Mouse (Mus musculus) neural tube, embryonic 14.5 days (tissue): ENCODE results near the gene Lrch1. TPM values are rescaled to one million over a fixed set of nuclear protein-coding genes. Genes with fewer than 3 reads are reported as not detected.

Experiments used
- ATAC-seq: fragments of 200-750 bp; cut with Nextera tagmentation; 2 replicates; pipeline ENCODE4 v1.8.0; 2017; ENCODE audit warnings: low read depth, mild to moderate bottlenecking, moderate TSS enrichment, moderate library complexity
- H3K27ac ChIP-seq: fragments of 300-500 bp; sonication (generic); 2 replicates; pipeline ENCODE4 v1.5.1; 2014; ENCODE audit warnings: low read depth, mild to moderate bottlenecking, control low read depth, low read length, moderate library complexity, mixed read lengths
- H3K27me3 ChIP-seq: fragments of 300-500 bp; sonication (generic); 2 replicates; pipeline ENCODE4 v1.6.1; 2014; ENCODE audit warnings: low read length; ENCODE audit not compliant: control insufficient read depth, insufficient read depth
- H3K36me3 ChIP-seq: fragments of 300-500 bp; sonication (generic); 2 replicates; pipeline ENCODE4 v1.6.1; 2014; ENCODE audit warnings: low read length, mixed read lengths; ENCODE audit not compliant: control insufficient read depth, insufficient read depth
- H3K4me1 ChIP-seq: fragments of 300-500 bp; sonication (generic); 2 replicates; pipeline ENCODE4 v1.6.1; 2014; ENCODE audit warnings: low read length; ENCODE audit not compliant: control insufficient read depth, insufficient read depth
- H3K4me2 ChIP-seq: fragments of 300-500 bp; sonication (generic); 2 replicates; pipeline ENCODE4 v1.6.1; 2014; ENCODE audit warnings: mild to moderate bottlenecking, low read depth, low read length, control low read depth
- H3K4me3 ChIP-seq: fragments of 300-500 bp; sonication (generic); 2 replicates; pipeline ENCODE4 v1.5.1; 2014; ENCODE audit warnings: low read depth, low read length, control low read depth, mixed read lengths
- H3K9ac ChIP-seq: fragments of 300-500 bp; sonication (generic); replicated peaks from 2 replicates; pipeline ENCODE4 v1.6.1; 2014; ENCODE audit warnings: low read depth, mild to moderate bottlenecking, control low read depth, low read length, mixed read lengths
- H3K9me3 ChIP-seq: fragments of 300-500 bp; sonication (generic); 2 replicates; pipeline ENCODE4 v1.6.1; 2016; ENCODE audit warnings: low read length; ENCODE audit not compliant: control insufficient read depth
- WGBS: fragments of 180-500 bp; shearing (Covaris S2); extraction: QIAGEN DNeasy Blood & Tissue Kit; methylation state at CpG from one replicate; pipeline ENCODE4 v1.1.7; 2014; 5-methylcytosine and 5-hydroxymethylcytosine counted together
- polyA plus RNA-seq: library from polyadenylated mRNA; unstranded; fragments of >200 nt; fragmentation: Nextera tagmentation; extraction: Ambion mirVana; gene quantifications from 2 replicates; pipeline ENCODE4 v1.2.1, GENCODE M21; 2014

Gene Lrch1
- polyA plus RNA-seq, 1 experiment from 2014 or later = 21.7 TPM

DNA sequence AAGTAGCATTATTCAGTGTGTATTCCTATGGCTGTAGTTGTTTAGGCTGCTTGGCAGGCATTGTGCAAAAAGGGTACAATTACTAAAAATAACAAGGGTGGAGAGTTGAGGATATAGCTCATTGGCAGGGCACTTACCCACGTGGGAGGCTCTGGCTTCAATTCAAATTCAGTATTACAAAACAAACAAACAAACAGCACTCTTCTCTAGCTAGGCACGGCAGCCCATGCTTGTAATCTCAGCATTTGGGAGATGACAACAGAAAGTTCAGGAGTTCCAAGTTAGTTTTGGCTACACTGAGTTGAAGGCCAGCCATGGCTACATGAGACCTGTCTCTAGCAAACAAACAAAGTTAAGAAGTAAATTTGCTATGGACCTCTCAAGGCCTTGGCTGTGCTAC, 9.0 kb upstream of the Lrch1 start:
- Histone ChIP-seq H3K4me3 (no peak overlapping the region), H3K9me3 (no peaks in the 10 kb centered on the region), H3K27ac (no peak overlapping the region), H3K36me3 (no peaks in the 10 kb centered on the region), H3K4me2 (no peak overlapping the region), H3K4me1 (no peaks in the 10 kb centered on the region), H3K9ac (no peak overlapping the region), H3K27me3 (no peaks in the 10 kb centered on the region)
- 51% methylated on average over 2 of the region's 2 CpGs for WGBS
- ATAC-seq = no peak

DNA sequence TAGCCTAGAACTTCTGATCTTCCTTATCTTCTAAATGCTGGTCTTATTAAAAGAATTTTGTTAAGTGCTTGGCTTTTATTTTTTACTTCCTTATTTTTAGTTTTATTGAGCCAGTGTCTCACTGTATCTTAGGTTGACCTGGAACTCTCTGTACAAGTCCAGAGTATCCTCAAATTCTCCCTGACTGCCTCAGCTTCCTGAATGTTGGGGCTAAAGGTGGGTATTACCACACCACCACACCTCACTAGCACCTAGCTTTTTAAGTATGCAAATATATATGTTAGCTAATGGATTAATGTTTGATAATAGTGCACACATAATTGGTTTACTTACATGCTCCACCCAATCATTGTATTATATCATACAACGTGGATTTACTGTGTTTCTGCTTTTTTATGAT, 8.6 kb upstream of the Lrch1 start:
- Histone ChIP-seq H3K9me3 (no peaks in the 10 kb centered on the region), H3K4me1 (no peaks in the 10 kb centered on the region), H3K4me2 (no peak overlapping the region), H3K9ac (no peak overlapping the region), H3K4me3 (no peak overlapping the region), H3K27me3 (no peaks in the 10 kb centered on the region), H3K36me3 (no peaks in the 10 kb centered on the region), H3K27ac (no peak overlapping the region)
- ATAC-seq = no peak
- WGBS = 71% methylated on average over 1 of the region's 1 CpGs

DNA sequence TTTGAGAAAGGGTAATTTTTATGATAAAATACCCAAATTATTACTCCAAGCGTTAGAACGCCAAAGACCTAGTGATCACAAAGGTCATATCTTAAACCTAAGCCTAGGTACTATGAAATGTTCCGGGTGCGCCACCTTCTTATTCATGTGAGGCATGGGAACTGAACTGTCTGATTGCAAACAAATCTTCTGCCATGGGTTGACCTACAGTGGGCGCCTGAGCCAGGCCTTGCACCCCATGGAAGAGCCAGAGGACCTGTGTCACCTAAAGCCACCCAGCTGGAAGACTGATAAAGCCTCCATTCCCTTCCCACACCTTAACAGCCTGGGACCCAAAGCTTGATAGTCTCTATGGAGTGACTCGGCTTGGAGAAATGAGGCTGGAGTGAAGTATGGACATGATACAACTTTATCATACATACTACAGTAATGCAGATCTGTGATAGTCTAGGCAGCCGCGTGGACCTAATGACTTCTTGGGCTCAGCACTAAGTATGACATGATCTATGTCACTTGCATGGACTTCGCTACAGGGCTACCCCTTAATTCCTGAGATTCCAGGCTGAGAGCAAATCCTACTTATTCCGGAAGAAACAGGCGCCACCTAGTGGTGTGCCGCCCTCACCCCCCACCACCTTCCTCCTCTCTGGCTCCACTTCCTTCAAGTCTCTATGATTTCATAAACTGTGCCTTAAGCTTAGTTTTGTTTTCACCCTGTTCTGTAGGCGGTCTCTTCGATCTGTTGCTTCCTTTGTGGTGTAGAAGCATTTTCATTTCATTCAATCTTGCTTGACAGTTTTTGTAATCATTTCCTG, 957 bp upstream of the Lrch1 start:
- WGBS = 49% methylated on average over 14 of the region's 14 CpGs
- Histone ChIP-seq H3K9ac (no peak overlapping the region), H3K9me3 (no peaks in the 10 kb centered on the region), H3K36me3 (no peaks in the 10 kb centered on the region), H3K27ac (no peak overlapping the region), H3K4me1 (peaks cover 13% of the 10 kb centered on the region), H3K4me3 (no peak overlapping the region; the same call in 1 of the 2 replicates), H3K4me2 (peak overlapping the region; percentile 73; the same call in 1 of the 2 replicates), H3K27me3 (no peaks in the 10 kb centered on the region)
- 0 out of 2 replicates have a peak, but pooled peaks have one; percentile 33 for ATAC-seq

DNA sequence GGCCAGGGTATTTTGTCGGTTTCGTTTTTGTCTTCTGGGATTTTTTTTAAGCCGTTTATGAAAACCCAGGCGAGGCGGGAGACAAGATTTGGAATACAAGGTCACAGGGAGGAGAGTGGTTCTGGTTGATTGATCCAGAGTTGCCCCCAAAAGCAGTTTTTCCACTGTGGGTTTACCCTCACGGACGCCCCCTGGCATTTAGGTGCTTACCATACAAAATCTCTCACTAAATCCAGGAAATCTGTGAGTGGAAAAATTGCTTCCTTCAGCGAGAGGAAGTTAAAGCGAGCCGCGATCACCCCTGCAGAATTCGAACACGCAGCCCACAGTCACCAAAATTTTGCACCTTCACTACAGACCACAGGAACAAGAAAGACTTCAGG, 329 bp upstream of the Lrch1 start:
- 25% methylated on average over 13 of the region's 13 CpGs for WGBS
- Histone ChIP-seq H3K27me3 (no peaks in the 10 kb centered on the region), H3K9ac (peak overlapping the region; percentile 74), H3K36me3 (no peaks in the 10 kb centered on the region), H3K4me1 (peaks cover 13% of the 10 kb centered on the region), H3K9me3 (no peaks in the 10 kb centered on the region), H3K4me2 (peak overlapping the region; percentile 73), H3K27ac (peak overlapping the region; percentile 78), H3K4me3 (peak overlapping the region; percentile 83)
- no peak for ATAC-seq

DNA sequence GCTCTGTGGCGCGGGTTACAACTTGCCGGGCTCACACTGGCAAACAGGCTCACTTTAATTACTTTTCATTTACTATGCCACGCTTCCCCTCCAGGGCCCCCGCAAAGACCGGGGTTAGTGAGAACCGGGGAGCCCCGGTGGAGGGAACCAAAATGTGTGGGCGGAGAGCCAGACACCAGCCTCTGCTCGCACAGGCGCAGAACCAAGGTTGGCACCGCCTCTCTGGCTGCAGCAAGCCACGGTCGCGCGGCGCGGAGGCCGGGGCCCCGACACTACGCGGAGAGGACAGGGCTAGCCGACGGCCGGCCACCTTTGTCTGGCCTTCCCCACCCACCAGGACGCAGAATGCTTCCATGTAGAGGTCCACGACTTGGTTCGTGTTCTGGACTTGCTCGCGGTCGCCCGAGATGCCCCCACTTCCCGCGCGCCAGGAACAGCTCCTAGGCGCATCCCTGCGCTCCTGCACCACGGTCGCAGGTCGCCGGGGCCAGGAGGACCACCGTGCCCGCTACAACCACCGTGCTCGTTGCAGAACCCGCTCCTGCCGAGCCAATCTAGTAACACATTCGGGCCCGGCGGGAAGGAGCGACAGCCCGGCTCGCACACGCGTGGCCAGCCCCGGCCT, 813 bp downstream of the Lrch1 start:
- H3K9ac ChIP-seq = peak overlapping the region; percentile 74
- peak overlapping the region; percentile 78 for H3K27ac ChIP-seq
- H3K27me3 ChIP-seq = no peaks in the 10 kb centered on the region
- H3K4me3 ChIP-seq = peak overlapping the region; percentile 83
- H3K36me3 ChIP-seq = no peaks in the 10 kb centered on the region
- peak; percentile 86 for ATAC-seq
- H3K4me2 ChIP-seq = peak overlapping the region; percentile 73
- WGBS = under 1% methylated on average over 54 of the region's 56 CpGs
- H3K9me3 ChIP-seq = no peaks in the 10 kb centered on the region
- peaks cover 13% of the 10 kb centered on the region for H3K4me1 ChIP-seq

DNA sequence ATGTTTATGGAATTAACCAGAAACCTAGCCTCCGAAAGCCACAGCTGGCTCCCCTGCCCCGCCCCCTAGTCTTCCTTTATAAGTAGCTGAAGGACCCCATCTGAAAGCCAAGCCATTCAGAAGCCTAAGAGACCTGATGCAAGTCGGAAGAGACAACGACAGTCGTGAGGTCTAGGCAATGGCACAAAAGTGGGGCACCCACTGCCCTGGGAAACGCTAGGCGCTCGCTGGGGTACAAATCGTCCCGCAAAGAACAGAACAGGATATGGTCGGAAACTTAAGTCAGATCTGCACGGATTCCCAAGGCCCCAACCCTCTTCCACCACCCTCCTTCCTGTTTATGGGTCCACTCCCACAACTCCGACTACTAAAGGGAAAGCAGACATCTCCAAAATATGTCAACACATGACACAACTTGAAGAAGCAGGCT, 1.3 kb downstream of the Lrch1 start:
- no peaks in the 10 kb centered on the region for H3K36me3 ChIP-seq
- peaks cover 13% of the 10 kb centered on the region for H3K4me1 ChIP-seq
- no peaks in the 10 kb centered on the region for H3K9me3 ChIP-seq
- H3K27ac ChIP-seq = peak overlapping the region; percentile 78
- H3K9ac ChIP-seq = peak overlapping the region; percentile 74
- peak overlapping the region; percentile 83 for H3K4me3 ChIP-seq
- 5% methylated on average over 13 of the region's 13 CpGs for WGBS
- H3K27me3 ChIP-seq = no peaks in the 10 kb centered on the region
- peak overlapping the region; percentile 73 for H3K4me2 ChIP-seq
- ATAC-seq = peak; percentile 35

DNA sequence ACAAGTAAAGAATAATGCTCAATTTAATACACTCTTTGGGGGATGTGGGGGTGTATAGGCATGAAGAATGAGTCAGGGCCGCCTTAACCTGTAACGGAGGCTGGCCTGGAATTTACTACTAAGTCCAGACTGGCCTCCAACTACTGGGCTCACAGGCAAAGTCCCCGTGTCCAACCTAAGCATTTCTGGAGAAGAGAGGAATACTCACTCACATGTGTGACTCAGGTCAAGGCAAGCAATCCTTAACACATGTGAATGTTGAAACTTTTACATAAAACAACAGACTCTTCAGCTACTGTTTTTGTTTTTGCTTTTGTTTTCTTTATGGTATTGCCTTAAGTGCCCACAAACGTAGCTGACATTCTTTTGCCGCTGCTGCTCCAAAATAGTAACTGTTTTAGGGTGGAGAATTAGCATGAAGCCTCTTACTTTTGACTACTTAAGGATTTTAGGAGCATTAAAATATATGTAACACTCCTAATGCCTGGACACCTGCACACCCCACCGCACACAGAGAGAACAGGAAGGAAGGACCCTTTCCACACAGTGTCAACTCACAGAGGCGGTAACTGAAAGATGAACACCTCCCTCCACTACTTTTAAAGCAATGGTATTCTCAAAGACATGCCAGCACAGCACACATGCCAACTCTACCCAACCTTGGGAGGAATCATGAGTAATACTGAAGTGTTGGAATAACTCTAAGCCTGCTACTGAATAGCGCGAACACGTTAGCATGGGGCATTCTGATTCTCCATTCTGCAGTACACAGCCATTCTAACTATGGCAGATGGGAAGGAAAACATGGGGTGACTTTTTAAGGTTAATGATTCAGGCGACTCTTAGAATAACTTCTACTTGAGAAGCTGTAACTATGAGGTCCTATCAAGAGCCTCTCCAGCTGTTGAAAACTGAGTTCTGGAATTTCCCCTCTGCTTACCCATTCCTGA, 2.1 kb downstream of the Lrch1 start:
- H3K9ac ChIP-seq = no peak overlapping the region; the same call in 1 of the 2 replicates
- H3K4me1 ChIP-seq = peaks cover 13% of the 10 kb centered on the region
- H3K4me3 ChIP-seq = peak overlapping the region; percentile 83
- H3K9me3 ChIP-seq = no peaks in the 10 kb centered on the region
- WGBS = 84% methylated on average over 11 of the region's 11 CpGs
- no peak overlapping the region for H3K27ac ChIP-seq
- H3K36me3 ChIP-seq = no peaks in the 10 kb centered on the region
- H3K4me2 ChIP-seq = peak overlapping the region; percentile 73
- no peaks in the 10 kb centered on the region for H3K27me3 ChIP-seq
- no peak for ATAC-seq

DNA sequence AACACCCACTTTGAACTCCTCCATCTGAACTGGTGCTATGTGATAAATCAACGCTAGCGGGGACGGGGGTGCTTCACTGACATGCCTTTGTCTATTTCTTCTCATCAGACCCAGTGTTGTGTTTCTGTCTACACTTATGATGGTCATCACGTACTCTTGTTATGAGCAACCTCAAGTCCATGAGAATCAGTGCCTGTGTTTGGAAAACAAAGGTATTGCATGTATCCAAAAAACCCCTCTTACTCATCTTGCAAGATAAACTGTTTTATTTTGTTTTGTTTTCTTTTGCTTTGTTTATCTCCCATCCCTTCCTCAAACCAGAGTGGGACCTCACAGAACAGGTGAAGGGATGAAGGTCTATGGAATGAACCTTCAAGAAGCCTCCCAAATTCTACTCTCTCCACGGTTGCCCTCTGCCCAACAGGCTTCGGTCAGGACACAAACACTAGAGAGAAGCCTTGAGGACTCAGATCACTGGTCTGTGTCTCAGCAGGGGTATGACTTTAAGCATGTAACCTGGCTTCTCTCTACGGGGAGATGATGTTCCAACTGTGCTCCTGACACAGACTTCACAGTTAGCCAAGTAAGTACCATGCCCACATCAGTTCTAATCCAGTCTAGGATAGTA, 3.4 kb downstream of the Lrch1 start:
- ATAC-seq = no peak
- 97% methylated on average over 7 of the region's 7 CpGs for WGBS

More for the DNA sequence above, 3.4 kb downstream of the Lrch1 start:
- H3K4me1 ChIP-seq = peaks cover 13% of the 10 kb centered on the region
- no peak overlapping the region for H3K27ac ChIP-seq
- no peak overlapping the region for H3K4me3 ChIP-seq
- H3K9me3 ChIP-seq = no peaks in the 10 kb centered on the region
- no peak overlapping the region for H3K9ac ChIP-seq
- no peak overlapping the region for H3K4me2 ChIP-seq
- H3K36me3 ChIP-seq = no peaks in the 10 kb centered on the region
- H3K27me3 ChIP-seq = no peaks in the 10 kb centered on the region
